ENCODE assay signal across 25 mouse cellular contexts in genomic region chr19:32506081-32506480, GRCm38 (mm10). TPM values are rescaled to one million over a fixed set of nuclear protein-coding genes. Genes with fewer than 3 reads are reported as not detected.
DNase-seq lines count a peak whose midpoint lies in the region; ATAC-seq and TF ChIP-seq lines count a peak whose summit lies in the region.
"Had no signal": no experiment of that assay in that cellular context is flagged by ENCODE, and none has a peak within 500 bp of the region (broad histone marks: within the 10 kb centered on the region; RNA-seq: fewer than 3 reads in every experiment).

No protein-coding gene starts in this region.

- no peak for TF ChIP-seq POLR2A in lung, adult 2 months (IDR thresholded peaks at IDR 0.05; ENCODE audit: borderline replicate concordance, extremely low read depth, low read depth, low read length)

- 83% methylated on average over 8 of the region's 8 CpGs for WGBS in lung, embryonic 16.5 days
- 70% methylated on average over 8 of the region's 8 CpGs for WGBS in lung, adult 2 months
- 75% methylated on average over 8 of the region's 8 CpGs for WGBS in liver, embryonic 16.5 days (ENCODE audit: insufficient replicate concordance)

- H3K36me3 ChIP-seq in lung, embryonic 16.5 days (ENCODE audit: control insufficient read depth, insufficient read depth, low read length), result peaks cover 3% of the 10 kb centered on the region; the same call in 1 of the 2 replicates
- peaks cover 25% of the 10 kb centered on the region for H3K36me3 ChIP-seq in liver, embryonic 16.5 days (ENCODE audit: control insufficient read depth, insufficient read depth)

- no peaks in the 10 kb centered on the region for H3K4me1 ChIP-seq in lung, embryonic 16.5 days (replicated peaks; ENCODE audit: control insufficient read depth, insufficient read depth, low read length)
- H3K4me1 ChIP-seq in lung, adult 2 months (ENCODE audit: control insufficient read depth, insufficient read depth, low read length), result no peaks in the 10 kb centered on the region
- peaks cover 31% of the 10 kb centered on the region for H3K4me1 ChIP-seq in liver, embryonic 16.5 days (ENCODE audit: control insufficient read depth, low read depth, low read length)
- H3K4me1 ChIP-seq: embryonic facial prominence, embryonic 15.5 days had no signal

- H3K27ac ChIP-seq in lung, embryonic 16.5 days (ENCODE audit: low read length), result peak overlapping the region; percentile 31; the same call in 1 of the 2 replicates
- H3K27ac ChIP-seq in liver, embryonic 16.5 days (ENCODE audit: low read length), result peak overlapping the region; percentile 60
- H3K27ac ChIP-seq: embryonic facial prominence, embryonic 12.5 days; embryonic facial prominence, embryonic 15.5 days; gastrocnemius, adult 2 months; heart, adult 2 months; heart, embryonic 10.5 days; heart, embryonic 13.5 days; hindbrain, embryonic 14.5 days had no signal

- H3K4me2 ChIP-seq in lung, embryonic 16.5 days (ENCODE audit: low read depth, low read length), result no peak overlapping the region
- H3K4me2 ChIP-seq in liver, embryonic 16.5 days (ENCODE audit: low read depth, low read length), result no peak overlapping the region
- H3K4me2 ChIP-seq: embryonic facial prominence, embryonic 12.5 days; embryonic facial prominence, embryonic 15.5 days; heart, embryonic 13.5 days; hindbrain, embryonic 14.5 days had no signal

- DNase-seq in heart, adult 11 months, result peak; percentile 65
- no peak for DNase-seq in heart, adult 18-20 months
- no peak for DNase-seq in lung, adult 2 months
- DNase-seq in adipocyte (ENCODE audit: low spot score), result peak; percentile 14
- DNase-seq in neural tube, embryonic 10.5 days (ENCODE audit: extremely low spot score, low spot score), result no peak
- DNase-seq in MN1 (ENCODE audit: low spot score), result no peak
- DNase-seq: cerebellum, adult 11 months; cerebellum, adult 2 months; cerebellum, adult 9-11 months; cerebellum, postnatal 25 days; forebrain, postnatal 0 days; gastrocnemius, adult 2 months; gastrocnemius, postnatal 14 days; heart, adult 2 months; heart, postnatal 14 days; heart, postnatal 4 days had no signal

- TF ChIP-seq CTCF in lung, adult 2 months (IDR thresholded peaks at IDR 0.05; ENCODE audit: insufficient read depth, low read length), result no peak

- no peak overlapping the region for H3K9ac ChIP-seq in lung, embryonic 16.5 days (ENCODE audit: low read length)
- H3K9ac ChIP-seq in liver, embryonic 16.5 days (ENCODE audit: low read depth, low read length), result no peak overlapping the region
- H3K9ac ChIP-seq: embryonic facial prominence, embryonic 12.5 days; embryonic facial prominence, embryonic 15.5 days; forebrain, postnatal 0 days; heart, embryonic 13.5 days; hindbrain, embryonic 14.5 days had no signal

- no peaks in the 10 kb centered on the region for H3K9me3 ChIP-seq in lung, embryonic 16.5 days (ENCODE audit: control insufficient read depth, low read length)
- H3K9me3 ChIP-seq in liver, embryonic 16.5 days (replicated peaks; ENCODE audit: control insufficient read depth, low read length), result no peaks in the 10 kb centered on the region
- H3K9me3 ChIP-seq: embryonic facial prominence, embryonic 12.5 days; embryonic facial prominence, embryonic 15.5 days; heart, embryonic 10.5 days; heart, embryonic 13.5 days had no signal

- no peak overlapping the region for H3K4me3 ChIP-seq in lung, embryonic 16.5 days (ENCODE audit: low read length)
- no peak overlapping the region for H3K4me3 ChIP-seq in lung, adult 2 months (replicated peaks; ENCODE audit: extremely low read depth, low read depth, low read length)
- no peak overlapping the region for H3K4me3 ChIP-seq in liver, embryonic 16.5 days (ENCODE audit: low read depth, low read length)
- H3K4me3 ChIP-seq: embryonic facial prominence, embryonic 12.5 days; embryonic facial prominence, embryonic 15.5 days; gastrocnemius, adult 2 months; heart, adult 2 months; heart, embryonic 10.5 days; heart, embryonic 13.5 days had no signal

- ATAC-seq in lung, embryonic 16.5 days (ENCODE audit: low read depth), result no peak
- no peak for ATAC-seq in liver, embryonic 16.5 days (ENCODE audit: low read depth)
- ATAC-seq: forebrain, embryonic 14.5 days; forebrain, postnatal 0 days; Patski had no signal

- no peaks in the 10 kb centered on the region for H3K27me3 ChIP-seq in lung, embryonic 16.5 days (ENCODE audit: control insufficient read depth, insufficient read depth, low read depth, low read length)
- no peaks in the 10 kb centered on the region for H3K27me3 ChIP-seq in liver, embryonic 16.5 days (ENCODE audit: control insufficient read depth, insufficient read depth, low read depth, low read length)
- H3K27me3 ChIP-seq: embryonic facial prominence, embryonic 12.5 days; embryonic facial prominence, embryonic 15.5 days; heart, embryonic 13.5 days; Patski had no signal

RNA-seq across cellular contexts. Expression of gene Minpp1, which starts 20.5 kb away (rescaled TPM):
- total RNA-seq in heart, adult 18-20 months (2021), result 10 to 100 TPM; 14.4 to 14.7 TPM
- 48.7 and 51.3 TPM in 2 replicates for polyA plus RNA-seq in lung, embryonic 16.5 days (2015; fragmentation: Nextera tagmentation; extraction: Ambion mirVana)
- polyA plus RNA-seq in lung, adult 2 months (2012; rRNA removed), result 29.1 and 50.1 TPM in 2 replicates
- 69.7 and 71.3 TPM in 2 replicates for polyA plus RNA-seq in liver, embryonic 16.5 days (2015; fragmentation: Nextera tagmentation; extraction: Ambion mirVana)

RNA-seq across cellular contexts. Expression of gene Rpl9-ps6, which starts 39.7 kb away (rescaled TPM):
- 10 to 100 TPM; 28.5 to 47.2 TPM for total RNA-seq in heart, adult 18-20 months (2021)
- polyA plus RNA-seq in lung, embryonic 16.5 days (2015; fragmentation: Nextera tagmentation; extraction: Ambion mirVana), result 113 and 139 TPM in 2 replicates
- 2.7 and 7.2 TPM in 2 replicates for polyA plus RNA-seq in lung, adult 2 months (2012; rRNA removed)
- polyA plus RNA-seq in liver, embryonic 16.5 days (2015; fragmentation: Nextera tagmentation; extraction: Ambion mirVana), result 34.8 and 54.9 TPM in 2 replicates

Comparison
In these comparisons a context has a peak if more than half of its experiments do, and no peak if none do; other contexts are left out.
1. DNase-seq: peak in heart, adult 11 months (single experiment) and adipocyte (single experiment); none in heart, adult 18-20 months (0 of 2), lung, adult 2 months (single experiment), neural tube, embryonic 10.5 days (single experiment) and MN1 (single experiment).